16 mouse cellular contexts compared by ENCODE assay signal in the genomic region with DNA sequence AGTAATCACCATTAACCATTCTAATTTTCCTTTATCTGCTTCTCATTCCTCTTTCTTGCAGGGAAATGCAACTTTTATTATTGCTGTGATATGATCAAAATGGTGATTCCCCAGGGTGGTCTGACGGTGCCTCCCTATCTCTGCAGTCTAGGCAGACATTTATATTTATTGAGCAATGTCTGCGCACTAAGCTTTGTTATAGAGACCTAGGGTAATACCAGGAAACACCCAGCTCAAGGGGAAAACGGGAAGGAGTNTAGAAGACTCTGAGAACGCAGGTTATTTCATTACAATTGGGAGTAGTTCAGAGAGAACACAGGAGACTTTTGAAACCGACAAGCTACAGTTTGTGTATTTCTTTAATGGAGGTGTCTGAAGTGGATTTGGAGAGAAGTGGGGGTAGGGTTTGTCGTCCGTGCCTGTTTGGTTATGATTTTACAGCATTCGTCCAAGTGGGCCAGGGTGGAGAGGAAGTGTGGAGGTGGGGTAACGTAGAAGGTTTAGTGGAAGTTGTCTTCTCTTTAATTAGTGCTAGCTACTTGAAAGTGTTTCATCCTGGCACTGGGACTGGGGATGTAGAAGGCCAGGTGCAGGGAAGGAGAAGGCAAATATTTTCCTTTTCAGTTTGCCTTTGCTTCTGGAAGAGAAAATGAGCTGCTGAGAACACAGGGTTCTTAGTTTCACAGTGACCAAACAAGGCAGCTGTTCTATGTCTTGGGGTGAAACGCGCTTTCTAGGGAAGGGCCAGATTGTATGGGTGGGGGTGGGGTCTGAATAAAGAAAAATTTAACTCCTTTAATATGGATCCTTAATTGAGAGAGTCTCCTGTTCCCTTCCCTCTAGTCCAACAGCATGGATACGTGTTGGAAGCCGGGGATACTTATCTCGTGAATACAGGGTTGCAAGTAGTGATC. TPM values are rescaled to one million over a fixed set of nuclear protein-coding genes. Genes with fewer than 3 reads are reported as not detected.
DNase-seq lines count a peak whose midpoint lies in the region; ATAC-seq and TF ChIP-seq lines count a peak whose summit lies in the region.
"Had no signal": no experiment of that assay in that cellular context is flagged by ENCODE, and none has a peak within 500 bp of the region (broad histone marks: within the 10 kb centered on the region; RNA-seq: fewer than 3 reads in every experiment).

No protein-coding gene starts in this region.

- no peaks in the 10 kb centered on the region for H3K36me3 ChIP-seq in intestine, postnatal 0 days (ENCODE audit: control insufficient read depth, insufficient read depth)
- H3K36me3 ChIP-seq: embryonic facial prominence, embryonic 13.5 days; forebrain, embryonic 15.5 days; heart, embryonic 10.5 days; limb, embryonic 15.5 days had no signal

- no peak for TF ChIP-seq CTCF in layer of hippocampus, adult 2 months (conservative IDR thresholded peaks at IDR 0.05)
- TF ChIP-seq CTCF in intestine, postnatal 0 days (IDR thresholded peaks at IDR 0.05; ENCODE audit: low read depth) = no peak

- H3K9me3 ChIP-seq in intestine, postnatal 0 days (ENCODE audit: control insufficient read depth) = no peaks in the 10 kb centered on the region
- H3K9me3 ChIP-seq: embryonic facial prominence, embryonic 13.5 days; forebrain, embryonic 15.5 days; heart, embryonic 10.5 days; limb, embryonic 15.5 days had no signal

- no peak overlapping the region for H3K9ac ChIP-seq in intestine, postnatal 0 days (ENCODE audit: low read depth, low read length)
- H3K9ac ChIP-seq: embryonic facial prominence, embryonic 13.5 days; forebrain, embryonic 15.5 days; limb, embryonic 15.5 days had no signal

- H3K27ac ChIP-seq in layer of hippocampus, adult 2 months = peak overlapping the region; percentile 39; the same call in 1 of the 2 replicates
- peak overlapping the region; percentile 35; the same call in 1 of the 2 replicates for H3K27ac ChIP-seq in intestine, postnatal 0 days (ENCODE audit: low read depth, low read length)
- H3K27ac ChIP-seq: embryonic facial prominence, embryonic 13.5 days; forebrain, embryonic 15.5 days; heart, embryonic 10.5 days; limb, embryonic 15.5 days had no signal

- no peaks in the 10 kb centered on the region for H3K4me1 ChIP-seq in intestine, postnatal 0 days (replicated peaks; ENCODE audit: control insufficient read depth, insufficient read depth, low read length)
- H3K4me1 ChIP-seq: embryonic facial prominence, embryonic 13.5 days; forebrain, embryonic 15.5 days; heart, embryonic 10.5 days; limb, embryonic 15.5 days had no signal

- no peaks in the 10 kb centered on the region for H3K27me3 ChIP-seq in intestine, postnatal 0 days (replicated peaks; ENCODE audit: control insufficient read depth, insufficient read depth, low read length)
- H3K27me3 ChIP-seq: embryonic facial prominence, embryonic 13.5 days; forebrain, embryonic 15.5 days; limb, embryonic 15.5 days had no signal

- WGBS in intestine, postnatal 0 days = 46% methylated on average over 14 of the region's 14 CpGs

- no peak overlapping the region; the same call in 1 of the 2 replicates for H3K4me2 ChIP-seq in intestine, postnatal 0 days (replicated peaks; ENCODE audit: low read depth)
- H3K4me2 ChIP-seq: embryonic facial prominence, embryonic 13.5 days; forebrain, embryonic 15.5 days; limb, embryonic 15.5 days had no signal

- H3K4me3 ChIP-seq in layer of hippocampus, adult 2 months = no peak overlapping the region
- H3K4me3 ChIP-seq in intestine, postnatal 0 days (ENCODE audit: low read depth, low read length) = no peak overlapping the region
- H3K4me3 ChIP-seq: embryonic facial prominence, embryonic 13.5 days; forebrain, embryonic 15.5 days; heart, embryonic 10.5 days; limb, embryonic 15.5 days had no signal

- DNase-seq in adrenal gland, postnatal 14 days = peak; percentile 9
- no peak for DNase-seq in adrenal gland, postnatal 25 days
- no peak for DNase-seq in layer of hippocampus, adult 2 months (ENCODE audit: low spot score in 2 of 2)
- no peak for DNase-seq in layer of hippocampus, adult 9-11 months
- no peak for DNase-seq in left cerebral cortex, adult 18-20 months (ENCODE audit: low spot score in 2 of 2)
- DNase-seq in cerebellum, adult 11 months = no peak
- DNase-seq: adrenal gland, adult 2 months; cerebellum, adult 11-12 months; kidney, postnatal 25 days had no signal

- no peak for ATAC-seq in intestine, postnatal 0 days
- ATAC-seq in megakaryocyte progenitor cell, adult 5-6 weeks (replicated peaks; ENCODE audit: poor library complexity) = peak; percentile 76
- ATAC-seq: forebrain, embryonic 15.5 days had no signal

RNA-seq across cellular contexts. Expression of gene Ints6l, which starts 7.6 kb away (rescaled TPM):
- 28.4 and 28.8 TPM in 2 replicates for total RNA-seq in adrenal gland, postnatal 14 days (2021)
- 29.0 and 29.9 TPM in 2 replicates for total RNA-seq in adrenal gland, postnatal 25 days (2021)
- 10 to 100 TPM; 38.3 to 40.7 TPM for total RNA-seq in layer of hippocampus, adult 2 months (2021)
- 12.7 and 13.9 TPM in 2 replicates for polyA plus RNA-seq in intestine, postnatal 0 days (2015; fragmentation: Nextera tagmentation; extraction: Ambion mirVana)
- total RNA-seq in megakaryocyte progenitor cell, adult 5-6 weeks (2015) = 99.4 and 104 TPM in 2 replicates
- 44.3 and 63.7 TPM in 2 replicates for total RNA-seq in megakaryocyte progenitor cell, adult 5-6 weeks (2017)
- 10 to 100 TPM; 32.1 to 35.7 TPM for total RNA-seq in left cerebral cortex, adult 18-20 months (2021)

RNA-seq across cellular contexts. Expression of gene Gm2174, which starts 14.5 kb away (rescaled TPM):
- total RNA-seq in adrenal gland, postnatal 14 days (2021) = not detected in 2 replicates
- total RNA-seq in adrenal gland, postnatal 25 days (2021) = not detected in 2 replicates
- total RNA-seq in layer of hippocampus, adult 2 months (2021) = not detected
- 0.69 and 0.77 TPM in 2 replicates for polyA plus RNA-seq in intestine, postnatal 0 days (2015; fragmentation: Nextera tagmentation; extraction: Ambion mirVana)
- total RNA-seq in megakaryocyte progenitor cell, adult 5-6 weeks (2015) = 2.4 TPM in 1 of 2 replicates, not detected in the other
- total RNA-seq in megakaryocyte progenitor cell, adult 5-6 weeks (2017) = 129 and 175 TPM in 2 replicates
- total RNA-seq in left cerebral cortex, adult 18-20 months (2021) = not detected
- total RNA-seq: adrenal gland, adult 2 months had no signal
- polyA plus RNA-seq: adrenal gland, adult 2 months; forebrain, embryonic 15.5 days; spleen, adult 2 months had no signal
